Mouse (Mus musculus) skeletal muscle tissue, adult 2 months (tissue): ENCODE measurements around the gene Phf3.

ENCODE experiments used
- DNase-seq: peaks from one replicate; pipeline ENCODE4 v3.0.0-alpha.2; 2012; ENCODE audit warnings: low read depth, low spot score

Gene Phf3

GRCm38 (mm10) chr1:30832778-30833177 lies 40.9 kb downstream of the Phf3 start:
- no peak for DNase-seq

GRCm38 (mm10) chr1:30819414-30819813 lies 54.3 kb downstream of the Phf3 start:
- no peak for DNase-seq

- no peak for DNase-seq
These were observed 58.1 kb downstream of the Phf3 start for GRCm38 (mm10) chr1:30815609-30816008.

- no peak for DNase-seq
These were observed 58.7 kb downstream of the Phf3 start for GRCm38 (mm10) chr1:30814987-30815386.

- DNase-seq, result no peak
These were observed 65.5 kb downstream of the Phf3 start for GRCm38 (mm10) chr1:30808101-30808699.

GRCm38 (mm10) chr1:30805688-30806285 lies 67.9 kb downstream of the Phf3 start:
- DNase-seq, result no peak

GRCm38 (mm10) chr1:30804919-30805318 lies 68.8 kb downstream of the Phf3 start:
- DNase-seq, result no peak

GRCm38 (mm10) chr1:30801911-30802310 lies 71.8 kb downstream of the Phf3 start:
- DNase-seq, result no peak

- DNase-seq, result no peak
These were observed 74.4 kb downstream of the Phf3 start for GRCm38 (mm10) chr1:30799277-30799834.

- DNase-seq, result no peak
These were observed 79.1 kb downstream of the Phf3 start for GRCm38 (mm10) chr1:30794606-30795005.

- DNase-seq, result no peak
These were observed 80.3 kb downstream of the Phf3 start for GRCm38 (mm10) chr1:30793357-30793883.

- DNase-seq, result no peak
These were observed 80.8 kb downstream of the Phf3 start for GRCm38 (mm10) chr1:30792935-30793334.

GRCm38 (mm10) chr1:30790220-30790619 lies 83.5 kb downstream of the Phf3 start:
- DNase-seq, result no peak

GRCm38 (mm10) chr1:30789689-30790088 lies 84.0 kb downstream of the Phf3 start:
- DNase-seq, result no peak

- DNase-seq, result no peak
These were observed 84.7 kb downstream of the Phf3 start for GRCm38 (mm10) chr1:30789001-30789400.

GRCm38 (mm10) chr1:30786583-30786982 lies 87.1 kb downstream of the Phf3 start:
- no peak for DNase-seq

- no peak for DNase-seq
These were observed 90.0 kb downstream of the Phf3 start for GRCm38 (mm10) chr1:30783741-30784140.

GRCm38 (mm10) chr1:30780293-30780692 lies 93.4 kb downstream of the Phf3 start:
- DNase-seq, result no peak

GRCm38 (mm10) chr1:30779562-30779961 lies 94.2 kb downstream of the Phf3 start:
- DNase-seq, result no peak

- DNase-seq, result peak; percentile 10
These were observed 95.2 kb downstream of the Phf3 start for GRCm38 (mm10) chr1:30778374-30779005.

- DNase-seq, result no peak
These were observed 97.5 kb downstream of the Phf3 start for GRCm38 (mm10) chr1:30776196-30776595.

- no peak for DNase-seq
These were observed 100.1 kb downstream of the Phf3 start for GRCm38 (mm10) chr1:30773662-30774061.

- DNase-seq, result no peak
These were observed 100.9 kb downstream of the Phf3 start for GRCm38 (mm10) chr1:30772851-30773250.
